Mouse (Mus musculus): Measurements from ENCODE around the gene Tmem132b. TPM values are rescaled to one million over a fixed set of nuclear protein-coding genes. Genes with fewer than 3 reads are reported as not detected.

Gene Tmem132b
- polyA plus RNA-seq, 1 experiment from 2014 or later: 8.4 TPM

- Histone ChIP-seq H3K4me2 (ENCODE audit: low read length) (no peak overlapping the region), H3K27me3 (replicated peaks; ENCODE audit: control insufficient read depth, insufficient read depth, low read length) (no peaks in the 10 kb centered on the region), H3K4me3 (replicated peaks; ENCODE audit: low read length) (no peak overlapping the region), H3K9ac (replicated peaks; ENCODE audit: low read depth, low read length) (no peak overlapping the region), H3K4me1 (replicated peaks; ENCODE audit: control insufficient read depth, insufficient read depth, low read length) (no peaks in the 10 kb centered on the region), H3K36me3 (ENCODE audit: control insufficient read depth, insufficient read depth) (no peaks in the 10 kb centered on the region), H3K27ac (ENCODE audit: low read length) (no peak overlapping the region), H3K9me3 (ENCODE audit: control insufficient read depth, low read length) (0 out of 2 replicates have a peak, but pooled peaks cover 2% of the 10 kb centered on the region)
- ATAC-seq: no peak
- WGBS: 69% methylated on average over 5 of the region's 5 CpGs
Measured at GRCm38 (mm10) chr5:125836761-125837160, 305.2 kb downstream of the Tmem132b start.

Other genes with a start within 250 kb of the Tmem132b start
- gene Scarb1, start 190.7 kb upstream of the Tmem132b start, polyA plus RNA-seq (2015; fragmentation: Nextera tagmentation; extraction: Ambion mirVana): 33.4 and 38.3 TPM in 2 replicates
- gene Gm10382, start 142.5 kb upstream of the Tmem132b start, polyA plus RNA-seq (2015; fragmentation: Nextera tagmentation; extraction: Ambion mirVana): 0.39 and 0.46 TPM in 2 replicates
- gene Ubc, start 141.6 kb upstream of the Tmem132b start, polyA plus RNA-seq (2015; fragmentation: Nextera tagmentation; extraction: Ambion mirVana): 1,295 and 1,372 TPM in 2 replicates
- gene Dhx37, start 97.7 kb upstream of the Tmem132b start, polyA plus RNA-seq (2015; fragmentation: Nextera tagmentation; extraction: Ambion mirVana): 10.5 and 13.5 TPM in 2 replicates
- gene Bri3bp, start 90.2 kb upstream of the Tmem132b start, polyA plus RNA-seq (2015; fragmentation: Nextera tagmentation; extraction: Ambion mirVana): 37.8 and 38.3 TPM in 2 replicates
- gene Aacs, start 56.0 kb upstream of the Tmem132b start, polyA plus RNA-seq (2015; fragmentation: Nextera tagmentation; extraction: Ambion mirVana): 96.0 and 98.9 TPM in 2 replicates

All from forebrain, embryonic 16.5 days (tissue).